Mouse (Mus musculus): ENCODE results near the gene Lima1. TPM values are rescaled to one million over a fixed set of nuclear protein-coding genes. Genes with fewer than 3 reads are reported as not detected.

Lima1 gene
- polyA plus RNA-seq, 1 experiment from 2014 or later, result 43.6 TPM

DNA sequence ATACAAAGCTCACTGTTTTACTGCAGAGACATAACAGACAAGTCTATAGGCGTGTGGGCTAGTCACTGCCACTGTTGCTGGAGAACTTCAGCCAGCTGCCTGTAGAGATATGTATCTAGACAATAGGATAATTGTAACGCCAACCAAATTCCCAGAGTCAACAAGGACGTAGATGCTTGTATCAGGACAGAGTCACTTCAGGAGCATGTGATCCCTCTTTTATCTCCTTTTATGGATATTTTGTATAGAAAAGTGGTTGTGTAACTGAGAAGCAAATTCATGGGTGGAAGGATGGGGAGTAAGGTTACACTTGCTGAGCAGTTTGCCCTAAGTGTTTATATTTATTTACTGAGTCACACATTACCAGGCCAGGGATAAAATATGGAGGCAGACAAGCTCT, 25.0 kb downstream of the Lima1 start:
- Histone ChIP-seq H3K27ac (no peak overlapping the region), H3K27me3 (no peaks in the 10 kb centered on the region), H3K4me2 (no peak overlapping the region), H3K9ac (no peak overlapping the region), H3K9me3 (no peaks in the 10 kb centered on the region), H3K4me1 (peaks cover 27% of the 10 kb centered on the region), H3K4me3 (no peak overlapping the region), H3K36me3 (no peaks in the 10 kb centered on the region)
- no peak for ATAC-seq (ENCODE audit: borderline replicate concordance, extremely low read depth, low FRiP score, low TSS enrichment)
- 51% methylated on average over 3 of the region's 3 CpGs for WGBS

DNA sequence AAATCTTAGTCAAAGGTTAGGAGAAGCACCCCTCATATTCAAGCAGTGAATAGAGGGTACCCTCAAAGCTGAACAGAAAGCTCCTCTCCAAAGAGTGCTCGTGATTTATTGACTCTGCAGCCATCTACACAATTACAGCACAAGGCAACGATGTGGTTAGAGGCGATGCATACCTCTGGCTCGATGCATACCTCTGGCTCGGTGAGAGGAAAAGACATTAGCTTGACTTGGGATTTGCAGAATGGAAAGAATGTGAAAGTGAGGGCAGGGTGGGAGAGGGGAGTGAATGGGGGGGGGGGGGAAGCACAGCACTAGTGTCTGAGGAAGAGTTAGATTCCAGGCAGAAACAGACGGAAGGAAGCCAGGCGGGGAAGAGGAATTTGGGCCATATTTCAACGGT, 27.3 kb downstream of the Lima1 start:
- WGBS, result 24% methylated on average over 8 of the region's 8 CpGs
- ATAC-seq (ENCODE audit: borderline replicate concordance, extremely low read depth, low FRiP score, low TSS enrichment), result no peak
- Histone ChIP-seq H3K4me1 (peaks cover 27% of the 10 kb centered on the region), H3K27ac (no peak overlapping the region), H3K27me3 (no peaks in the 10 kb centered on the region), H3K36me3 (no peaks in the 10 kb centered on the region), H3K4me2 (peak overlapping the region; percentile 35; the same call in 1 of the 2 replicates), H3K9me3 (no peaks in the 10 kb centered on the region), H3K4me3 (no peak overlapping the region), H3K9ac (no peak overlapping the region)

- H3K4me2 ChIP-seq, result peak overlapping the region; percentile 35
These were observed 27.9 kb downstream of the Lima1 start for GRCm38 (mm10) chr15:99847207-99847881.

DNA sequence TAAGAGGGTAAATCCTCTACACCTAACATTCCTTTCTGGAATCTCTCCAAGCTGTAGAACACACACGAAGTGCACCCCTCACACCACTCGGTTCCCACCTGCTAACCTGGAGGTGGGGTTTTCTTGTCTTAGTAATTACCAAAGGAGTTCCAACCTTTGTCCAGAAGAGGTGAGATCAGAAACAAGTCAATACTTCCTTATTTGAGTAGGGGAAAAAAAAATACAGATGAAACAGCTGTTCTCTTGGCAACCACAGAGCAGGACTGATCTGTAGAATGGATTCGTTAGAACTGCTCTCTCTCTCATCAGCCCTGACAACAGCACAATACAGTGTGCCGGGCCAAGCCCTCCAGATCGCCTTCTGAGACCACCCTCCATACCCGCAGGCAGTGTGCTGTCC, 28.6 kb downstream of the Lima1 start:
- peaks cover 27% of the 10 kb centered on the region for H3K4me1 ChIP-seq
- ATAC-seq (ENCODE audit: borderline replicate concordance, extremely low read depth, low FRiP score, low TSS enrichment), result peak; percentile 40; the same call in 1 of the 2 replicates
- H3K36me3 ChIP-seq, result no peaks in the 10 kb centered on the region
- peak overlapping the region; percentile 35; the same call in 1 of the 2 replicates for H3K4me2 ChIP-seq
- no peak overlapping the region for H3K4me3 ChIP-seq
- peak overlapping the region; percentile 16 for H3K27ac ChIP-seq
- no peaks in the 10 kb centered on the region for H3K9me3 ChIP-seq
- no peak overlapping the region for H3K9ac ChIP-seq
- no peaks in the 10 kb centered on the region for H3K27me3 ChIP-seq
- 20% methylated on average over 6 of the region's 6 CpGs for WGBS

More at GRCm38 (mm10) chr15:99847207-99847881, 27.9 kb downstream of the Lima1 start:
- H3K36me3 ChIP-seq, result no peaks in the 10 kb centered on the region
- H3K9ac ChIP-seq, result no peak overlapping the region
- H3K9me3 ChIP-seq, result no peaks in the 10 kb centered on the region
- no peak overlapping the region for H3K4me3 ChIP-seq
- peaks cover 27% of the 10 kb centered on the region for H3K4me1 ChIP-seq
- no peak for ATAC-seq (ENCODE audit: borderline replicate concordance, extremely low read depth, low FRiP score, low TSS enrichment)
- 17% methylated on average over 13 of the region's 13 CpGs for WGBS
- no peaks in the 10 kb centered on the region for H3K27me3 ChIP-seq
- H3K27ac ChIP-seq, result 0 out of 2 replicates have a peak overlapping the region, but pooled peaks have one; percentile 20

- no peak overlapping the region for H3K4me2 ChIP-seq
- H3K36me3 ChIP-seq, result no peaks in the 10 kb centered on the region
- peaks cover 30% of the 10 kb centered on the region for H3K4me1 ChIP-seq
- no peak overlapping the region for H3K4me3 ChIP-seq
- H3K27me3 ChIP-seq, result no peaks in the 10 kb centered on the region
- ATAC-seq (ENCODE audit: borderline replicate concordance, extremely low read depth, low FRiP score, low TSS enrichment), result no peak
- H3K9ac ChIP-seq, result no peak overlapping the region
- H3K9me3 ChIP-seq, result no peaks in the 10 kb centered on the region
- 67% methylated on average over 3 of the region's 3 CpGs for WGBS
- no peak overlapping the region for H3K27ac ChIP-seq
These were observed 31.4 kb downstream of the Lima1 start for GRCm38 (mm10) chr15:99843856-99844255.

DNA sequence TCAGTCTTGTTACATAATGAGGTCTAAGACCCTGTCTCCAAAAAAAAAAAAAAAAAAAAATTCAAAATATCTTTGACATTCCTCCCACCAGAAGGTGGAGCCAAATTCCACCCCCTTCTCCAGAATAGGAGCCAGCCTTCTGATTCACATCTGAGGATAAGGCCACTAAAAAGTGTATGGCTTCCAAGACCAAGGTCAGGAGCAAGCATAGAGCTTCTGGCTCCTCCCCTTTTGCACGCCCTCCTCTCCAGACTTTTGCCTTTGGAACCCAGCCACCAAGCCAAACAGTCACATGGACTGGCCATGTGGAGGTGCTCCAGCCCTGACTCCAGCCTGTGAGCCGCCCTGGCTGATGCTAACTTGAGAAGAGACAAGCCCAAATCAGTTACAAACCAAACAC, 35.3 kb downstream of the Lima1 start:
- WGBS, result 45% methylated on average over 2 of the region's 2 CpGs
- Histone ChIP-seq H3K4me2 (no peak overlapping the region), H3K9ac (no peak overlapping the region), H3K27me3 (no peaks in the 10 kb centered on the region), H3K36me3 (no peaks in the 10 kb centered on the region), H3K4me1 (peaks cover 3% of the 10 kb centered on the region; the same call in 1 of the 2 replicates), H3K9me3 (no peaks in the 10 kb centered on the region), H3K27ac (no peak overlapping the region), H3K4me3 (no peak overlapping the region)
- ATAC-seq (ENCODE audit: borderline replicate concordance, extremely low read depth, low FRiP score, low TSS enrichment), result no peak

- no peak for ATAC-seq (ENCODE audit: borderline replicate concordance, extremely low read depth, low FRiP score, low TSS enrichment)
- 79% methylated on average over 13 of the region's 13 CpGs for WGBS
- Histone ChIP-seq H3K4me3 (no peak overlapping the region), H3K9ac (no peak overlapping the region), H3K9me3 (no peaks in the 10 kb centered on the region), H3K36me3 (no peaks in the 10 kb centered on the region), H3K27ac (no peak overlapping the region), H3K4me2 (no peak overlapping the region), H3K4me1 (peaks cover 3% of the 10 kb centered on the region; the same call in 1 of the 2 replicates), H3K27me3 (no peaks in the 10 kb centered on the region)
These were observed 36.0 kb downstream of the Lima1 start for GRCm38 (mm10) chr15:99839165-99839840.

- Histone ChIP-seq H3K4me2 (no peak overlapping the region), H3K9ac (no peak overlapping the region), H3K27me3 (no peaks in the 10 kb centered on the region), H3K4me1 (peaks cover 3% of the 10 kb centered on the region; the same call in 1 of the 2 replicates), H3K4me3 (no peak overlapping the region), H3K27ac (no peak overlapping the region), H3K9me3 (no peaks in the 10 kb centered on the region), H3K36me3 (no peaks in the 10 kb centered on the region)
- 69% methylated on average over 7 of the region's 7 CpGs for WGBS
- no peak for ATAC-seq (ENCODE audit: borderline replicate concordance, extremely low read depth, low FRiP score, low TSS enrichment)
These were observed 37.7 kb downstream of the Lima1 start for GRCm38 (mm10) chr15:99837561-99837960.

GRCm38 (mm10) chr15:99835191-99835590, 40.1 kb downstream of the Lima1 start:
- ATAC-seq (ENCODE audit: borderline replicate concordance, extremely low read depth, low FRiP score, low TSS enrichment), result no peak
- 59% methylated on average over 9 of the region's 9 CpGs for WGBS
- Histone ChIP-seq H3K4me3 (no peak overlapping the region), H3K4me2 (no peak overlapping the region), H3K9me3 (no peaks in the 10 kb centered on the region), H3K27me3 (no peaks in the 10 kb centered on the region), H3K27ac (no peak overlapping the region), H3K9ac (no peak overlapping the region), H3K4me1 (peaks cover 3% of the 10 kb centered on the region; the same call in 1 of the 2 replicates), H3K36me3 (no peaks in the 10 kb centered on the region)

- ATAC-seq (ENCODE audit: borderline replicate concordance, extremely low read depth, low FRiP score, low TSS enrichment), result no peak
- H3K4me1 ChIP-seq, result no peaks in the 10 kb centered on the region
- H3K4me2 ChIP-seq, result no peak overlapping the region
- no peak overlapping the region for H3K4me3 ChIP-seq
- H3K9me3 ChIP-seq, result no peaks in the 10 kb centered on the region
- H3K9ac ChIP-seq, result no peak overlapping the region
- no peak overlapping the region for H3K27ac ChIP-seq
- H3K27me3 ChIP-seq, result no peaks in the 10 kb centered on the region
- H3K36me3 ChIP-seq, result no peaks in the 10 kb centered on the region
- WGBS, result 73% methylated on average over 3 of the region's 3 CpGs
These were observed 40.6 kb downstream of the Lima1 start for GRCm38 (mm10) chr15:99834681-99835080.

DNA sequence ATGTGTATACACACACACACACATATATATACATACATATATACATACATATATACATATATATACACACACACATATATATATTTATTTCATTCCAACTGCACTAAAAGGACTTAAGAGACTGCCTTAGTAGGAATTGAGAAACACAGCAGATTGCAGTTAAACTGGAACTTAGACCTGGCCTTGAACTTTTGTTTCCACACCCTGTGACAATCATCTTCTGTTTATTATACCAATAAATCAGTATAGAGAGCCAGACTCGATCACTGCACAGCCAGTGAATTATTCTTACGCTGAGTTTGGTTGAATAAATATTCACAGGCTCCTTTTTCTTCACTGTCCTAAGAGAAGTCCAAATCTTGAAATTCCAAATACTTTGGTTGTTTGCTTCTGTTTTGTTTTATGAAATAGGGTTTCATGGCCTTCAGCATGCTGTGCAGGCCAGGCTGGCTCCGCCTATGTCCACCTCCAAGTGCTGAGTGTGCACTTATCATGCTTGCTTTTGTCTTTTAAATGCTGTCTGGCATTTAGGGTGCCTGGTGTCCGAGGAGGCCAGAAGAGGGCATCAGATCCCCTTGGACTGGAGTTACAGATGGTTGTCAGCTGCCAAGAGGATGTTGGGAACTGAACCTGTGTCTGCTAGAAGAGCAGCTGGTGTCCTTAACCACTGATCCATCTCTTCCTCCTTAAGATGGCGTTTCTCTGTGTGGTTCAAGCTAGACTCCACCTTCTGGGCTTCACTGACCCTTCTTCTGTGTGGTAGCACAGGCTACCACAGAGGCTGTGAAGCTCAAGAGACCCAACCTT, 41.4 kb downstream of the Lima1 start:
- WGBS, result 76% methylated on average over 5 of the region's 5 CpGs

More for the DNA sequence above, 41.4 kb downstream of the Lima1 start:
- no peak for ATAC-seq (ENCODE audit: borderline replicate concordance, extremely low read depth, low FRiP score, low TSS enrichment)
- Histone ChIP-seq H3K27ac (no peak overlapping the region), H3K4me3 (no peak overlapping the region), H3K4me2 (no peak overlapping the region), H3K27me3 (no peaks in the 10 kb centered on the region), H3K36me3 (no peaks in the 10 kb centered on the region), H3K9me3 (no peaks in the 10 kb centered on the region), H3K9ac (no peak overlapping the region), H3K4me1 (no peaks in the 10 kb centered on the region)

Measured in lung, embryonic 15.5 days (tissue).